Mouse (Mus musculus): Measurements from ENCODE around the gene Ier2. TPM values are rescaled to one million over a fixed set of nuclear protein-coding genes. Genes with fewer than 3 reads are reported as not detected.

The Ier2 gene
- total RNA-seq, 2 experiments from 2014 or later: 10.8 to 12.7 TPM

GRCm38 (mm10) chr8:84614512-84615223 lies 48.0 kb downstream of the Ier2 start:
- peak in 1 of 2 experiments; percentile 53 for DNase-seq (ENCODE audit: low spot score in 2 of 2)

Other genes starting within 250 kb of the Ier2 start
- 100 to 1,000 TPM in 1 of 2 experiments, 10 to 100 TPM in 1; 99.8 to 105 TPM for gene Trmt1, start 23.5 kb upstream of the Ier2 start, total RNA-seq (2021)
- gene Nacc1, start 25.0 kb upstream of the Ier2 start, total RNA-seq (2021): 10 to 100 TPM; 73.7 to 75.3 TPM
- 1 to 10 TPM; 4.0 to 5.4 TPM for gene Lyl1, start 38.6 kb upstream of the Ier2 start, total RNA-seq (2021)
- gene G430095P16Rik, start 60.2 kb upstream of the Ier2 start, total RNA-seq (2021): not detected
- gene Nfix, start 137.5 kb upstream of the Ier2 start, total RNA-seq (2021): 100 to 1,000 TPM; 607 to 678 TPM
- gene Dand5, start 160.0 kb upstream of the Ier2 start, total RNA-seq (2021): 1 to 10 TPM; 6.7 to 7.4 TPM
- 10 to 100 TPM; 18.6 to 19.8 TPM for gene Gadd45gip1, start 168.7 kb upstream of the Ier2 start, total RNA-seq (2021)
- gene Rad23a, start 177.8 kb upstream of the Ier2 start, total RNA-seq (2021): 10 to 100 TPM; 55.5 to 64.9 TPM
- gene Calr, start 184.1 kb upstream of the Ier2 start, total RNA-seq (2021): 100 to 1,000 TPM; 444 to 464 TPM
- 10 to 100 TPM; 63.2 to 65.0 TPM for gene Farsa, start 194.1 kb upstream of the Ier2 start, total RNA-seq (2021)
- 10 to 100 TPM; 33.5 to 39.1 TPM for gene Syce2, start 209.3 kb upstream of the Ier2 start, total RNA-seq (2021)
- gene Gcdh, start 231.1 kb upstream of the Ier2 start, total RNA-seq (2021): 10 to 100 TPM; 31.5 to 33.0 TPM
- not detected for gene Klf1, start 239.1 kb upstream of the Ier2 start, total RNA-seq (2021)
- 1 to 10 TPM; 4.2 to 5.2 TPM for gene Dnase2a, start 245.7 kb upstream of the Ier2 start, total RNA-seq (2021)